Mouse (Mus musculus): ENCODE results near the gene Farp1.

DNA sequence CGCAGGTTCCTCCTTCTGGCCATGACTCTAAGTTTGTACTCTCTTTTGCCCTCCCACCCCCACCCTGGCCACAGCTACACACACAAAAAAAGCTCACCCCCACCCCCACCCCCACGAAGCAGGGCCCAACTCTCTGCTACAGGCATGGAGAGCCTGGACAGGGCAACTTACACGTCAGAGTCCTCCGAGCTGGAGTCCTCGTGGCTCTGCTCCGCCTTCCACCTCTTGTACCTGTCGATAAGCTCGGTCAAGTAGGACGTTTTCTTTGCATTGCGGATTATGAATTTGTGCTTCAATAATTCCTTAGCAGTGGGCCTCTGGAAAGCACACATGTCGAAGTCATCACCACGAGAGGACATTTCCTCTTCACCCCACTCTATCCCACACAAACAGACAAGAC lies 259.5 kb downstream of the Farp1 start:
- no peak for TF ChIP-seq MAFK (IDR thresholded peaks at IDR 0.05; ENCODE audit: insufficient read depth, low read depth, low read length)
- no peak for TF ChIP-seq CHD2 (IDR thresholded peaks at IDR 0.05; ENCODE audit: low read depth, low read length)

Measured in ES-E14 (cell line).